Mouse (Mus musculus) ES-Bruce4 (cell line): ENCODE data around the gene Ccnf.

Experiments used
- CTCF ChIP-seq: IDR thresholded peaks from one replicate; pipeline ENCODE4 v1.8.1; 2011; ENCODE audit warnings: low read depth, low read length
- EP300 ChIP-seq: IDR thresholded peaks from 2 replicates; pipeline ENCODE4 v1.6.1; 2011; ENCODE audit warnings: low read depth, low read length; ENCODE audit not compliant: insufficient read depth
- POLR2A ChIP-seq: IDR thresholded peaks from one replicate; pipeline ENCODE4 v1.8.1; 2011; ENCODE audit warnings: low read length; ENCODE audit not compliant: insufficient read depth

DNA sequence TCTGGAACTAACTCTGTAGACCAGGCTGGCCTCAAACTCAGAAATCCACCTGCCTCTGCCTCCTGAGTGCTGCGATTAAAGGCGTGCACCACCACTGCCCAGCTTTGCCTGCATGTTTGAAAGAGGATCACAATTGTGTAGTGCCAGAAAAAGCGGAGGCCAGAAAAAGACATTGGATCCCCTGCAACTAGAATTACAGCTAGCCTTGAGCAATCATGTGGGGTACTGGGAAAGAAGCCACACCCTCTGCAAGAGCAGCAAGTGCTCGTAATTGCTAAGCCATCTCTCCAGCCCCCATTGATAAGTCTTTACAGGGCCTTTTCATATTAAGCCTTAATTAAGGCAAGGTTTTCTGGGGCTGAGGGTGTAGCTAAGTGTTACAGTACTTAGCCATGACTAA is 59.8 kb downstream of the Ccnf start:
- no peak for TF ChIP-seq CTCF
- TF ChIP-seq POLR2A: no peak
- no peak for TF ChIP-seq EP300
